Mouse (Mus musculus) neutrophil, adult 83 days (primary cell): ENCODE results near the gene Prrt4. TPM values are rescaled to one million over a fixed set of nuclear protein-coding genes. Genes with fewer than 3 reads are reported as not detected.

Experiments used
- total RNA-seq, 2 experiments: library from RNA; stranded (reverse); gene quantifications; one replicate each; pipeline ENCODE4 v1.2.4; 2023

The Prrt4 gene
- not detected for total RNA-seq

GRCm38 (mm10) chr6:29178888-29179658 lies at the start of gene Prrt4:
Gene Prrt4 (minus strand): TSS chr6:29179584.

GRCm38 (mm10) chr6:29215881-29216501 lies 36.6 kb upstream of the Prrt4 start, which contains the start of gene Impdh1:
Gene Impdh1 (minus strand): TSS chr6:29216364.

GRCm38 (mm10) chr6:29164314-29165244 lies 14.8 kb downstream of the Prrt4 start, which contains the start of gene Rbm28:
Gene Rbm28 (minus strand): TSS chr6:29165006.

Other genes starting within 250 kb of the Prrt4 start
- gene Lep, start 119.4 kb downstream of the Prrt4 start, total RNA-seq, result not detected
- 10 to 100 TPM; 22.4 to 25.6 TPM for gene Rbm28, start 14.6 kb downstream of the Prrt4 start, total RNA-seq
- 10 to 100 TPM; 30.0 to 31.2 TPM for gene Impdh1, start 36.8 kb upstream of the Prrt4 start, total RNA-seq
- 1 to 10 TPM; 1.9 to 3.1 TPM for gene Hilpda, start 92.9 kb upstream of the Prrt4 start, total RNA-seq
- gene Fam71f2, start 100.0 kb upstream of the Prrt4 start, total RNA-seq, result not detected
- not detected for gene Fam71f1, start 139.6 kb upstream of the Prrt4 start, total RNA-seq
- gene Calu, start 168.5 kb upstream of the Prrt4 start, total RNA-seq, result 10 to 100 TPM; 36.7 to 38.5 TPM
- not detected for gene Opn1sw, start 208.9 kb upstream of the Prrt4 start, total RNA-seq
- not detected for gene Ccdc136, start 216.7 kb upstream of the Prrt4 start, total RNA-seq